Mouse (Mus musculus): ENCODE data around the gene Sdcbp2. TPM values are rescaled to one million over a fixed set of nuclear protein-coding genes. Genes with fewer than 3 reads are reported as not detected.

Sdcbp2 gene
- polyA plus RNA-seq (2014; fragmentation: Illumina TruSeq; extraction: RNeasy Lipid Tissue Mini Kit (QIAGEN cat#74804); ENCODE audit: low replicate concordance), result 13.3 TPM

DNA sequence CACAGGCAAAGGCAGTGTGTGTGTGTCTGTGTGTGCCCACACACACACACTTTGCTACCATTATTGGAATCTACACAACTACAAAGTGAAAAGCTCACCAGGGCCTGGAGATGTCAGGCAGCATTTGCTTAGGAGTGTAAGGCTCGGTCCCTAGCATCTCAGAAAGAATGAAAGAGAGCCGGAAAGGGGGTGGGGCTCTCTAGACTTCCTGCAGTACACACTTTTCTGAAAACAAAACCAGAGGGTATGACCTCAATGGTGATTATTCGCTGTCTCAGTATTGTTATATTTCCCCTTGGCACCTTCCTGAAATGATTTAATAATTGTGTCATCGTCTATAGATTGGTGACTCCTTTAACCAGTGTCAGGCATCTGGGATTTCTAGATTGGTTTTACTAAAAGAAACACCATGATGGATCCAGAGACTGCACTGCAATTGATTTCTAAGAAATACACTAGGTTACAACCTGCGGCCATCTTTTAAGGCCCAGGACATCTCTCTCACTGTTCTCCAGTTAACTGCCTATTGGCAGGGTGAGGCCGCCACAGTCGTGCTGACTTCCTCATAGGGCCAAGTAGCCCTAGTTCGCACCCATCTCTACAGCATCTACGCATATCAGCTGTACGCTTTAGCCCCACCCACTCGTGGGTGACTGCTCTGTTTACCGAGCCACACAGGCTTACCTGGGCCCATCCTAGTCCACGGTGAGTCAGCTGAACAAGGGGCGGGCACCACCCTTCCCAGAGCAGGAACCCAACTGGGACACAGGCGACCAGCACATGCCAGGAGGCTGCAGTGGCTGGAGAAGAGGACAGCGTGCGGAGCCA lies at the start of gene Sdcbp2:
Gene Sdcbp2 (plus strand): TSS at position 750 of the 828 bp plus-strand sequence.

DNA sequence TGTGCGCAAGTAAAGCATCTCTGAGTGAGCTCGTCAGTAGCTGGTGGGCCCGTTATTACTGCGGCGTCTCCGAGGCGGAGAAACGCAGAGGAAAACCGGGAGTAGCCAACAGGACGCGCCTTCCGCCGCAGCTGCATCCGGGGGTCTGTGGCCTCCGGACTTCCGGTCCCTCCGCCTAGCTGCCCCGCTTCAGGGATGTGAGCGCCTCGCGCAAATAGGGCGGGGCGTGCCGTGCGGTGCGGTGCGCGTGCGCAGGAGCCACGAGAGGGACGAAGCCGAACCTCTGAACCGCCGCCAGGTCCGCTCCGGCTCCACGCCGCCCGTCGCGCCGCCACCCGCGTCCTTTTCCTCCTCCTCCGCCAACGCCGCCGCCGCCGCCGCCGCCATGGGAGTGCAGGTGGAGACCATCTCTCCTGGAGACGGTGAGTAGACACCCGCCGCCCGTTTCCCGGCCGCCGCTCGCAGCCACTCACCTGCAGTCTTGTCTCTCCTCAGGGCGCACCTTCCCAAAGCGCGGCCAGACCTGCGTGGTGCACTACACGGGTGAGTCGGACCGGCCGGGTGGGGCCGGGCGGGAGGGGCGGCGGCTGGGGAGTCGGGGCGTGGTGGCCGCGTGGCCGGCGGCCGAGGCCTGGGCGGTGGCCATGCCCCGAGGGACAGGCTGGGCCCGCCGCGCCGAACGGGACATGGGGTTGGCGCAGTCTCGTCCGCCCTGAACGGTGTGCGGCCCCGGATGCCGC lies 29.9 kb upstream of the Sdcbp2 start, which contains the start of gene Fkbp1a:
Gene Fkbp1a (plus strand): TSS at position 161 of the 740 bp plus-strand sequence.

DNA sequence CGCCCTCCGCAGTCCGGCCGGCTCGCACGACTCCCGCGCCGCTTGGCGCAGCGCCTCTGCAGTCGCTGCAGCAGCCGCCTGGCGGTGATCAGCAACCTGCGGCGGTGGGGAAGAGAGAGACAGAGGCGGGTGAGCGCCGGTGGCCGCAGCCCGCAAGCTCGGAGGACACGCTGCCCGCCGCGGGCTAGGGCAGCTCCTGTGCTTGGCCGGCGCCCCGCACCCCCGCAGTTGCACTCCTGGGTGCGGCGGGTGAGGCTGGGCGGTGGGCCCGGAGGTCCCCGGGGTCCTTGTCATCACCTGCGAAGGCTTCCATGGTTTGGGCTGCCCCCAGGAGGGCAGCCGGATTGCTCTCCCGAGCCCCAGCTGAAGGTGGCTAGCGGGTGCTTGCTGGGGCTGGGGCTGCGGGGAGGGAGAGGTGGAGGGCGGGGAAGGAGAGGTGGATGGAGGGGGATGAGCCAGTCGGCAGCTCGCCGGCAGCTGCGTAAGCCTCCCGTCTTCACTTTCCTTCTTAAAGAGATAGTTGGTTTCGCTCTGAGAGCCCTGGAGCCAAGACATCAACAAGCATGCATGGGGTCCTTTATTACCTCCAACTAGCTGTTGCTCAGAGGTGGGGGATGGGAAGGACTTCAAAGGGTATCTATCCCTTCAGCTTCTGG lies 59.9 kb downstream of the Sdcbp2 start, which contains the start of gene Snph:
Gene Snph (minus strand): TSS at position 435 of the 656 bp plus-strand sequence.

Other genes starting within 250 kb of the Sdcbp2 start
- not detected for gene 4921509C19Rik, start 96.5 kb upstream of the Sdcbp2 start, polyA plus RNA-seq (2014; fragmentation: Illumina TruSeq; extraction: RNeasy Lipid Tissue Mini Kit (QIAGEN cat#74804); ENCODE audit: low replicate concordance)
- gene Nsfl1c, start 78.4 kb upstream of the Sdcbp2 start, polyA plus RNA-seq (2014; fragmentation: Illumina TruSeq; extraction: RNeasy Lipid Tissue Mini Kit (QIAGEN cat#74804); ENCODE audit: low replicate concordance), result 26.7 TPM
- 165 TPM for gene Fkbp1a, start 30.1 kb upstream of the Sdcbp2 start, polyA plus RNA-seq (2014; fragmentation: Illumina TruSeq; extraction: RNeasy Lipid Tissue Mini Kit (QIAGEN cat#74804); ENCODE audit: low replicate concordance)
- 0.74 TPM for gene Snph, start 60.0 kb downstream of the Sdcbp2 start, polyA plus RNA-seq (2014; fragmentation: Illumina TruSeq; extraction: RNeasy Lipid Tissue Mini Kit (QIAGEN cat#74804); ENCODE audit: low replicate concordance)
- gene Rad21l, start 95.9 kb downstream of the Sdcbp2 start, polyA plus RNA-seq (2014; fragmentation: Illumina TruSeq; extraction: RNeasy Lipid Tissue Mini Kit (QIAGEN cat#74804); ENCODE audit: low replicate concordance), result 0.59 TPM
- not detected for gene Tmem74b, start 129.4 kb downstream of the Sdcbp2 start, polyA plus RNA-seq (2014; fragmentation: Illumina TruSeq; extraction: RNeasy Lipid Tissue Mini Kit (QIAGEN cat#74804); ENCODE audit: low replicate concordance)
- 7.7 TPM for gene Psmf1, start 171.6 kb downstream of the Sdcbp2 start, polyA plus RNA-seq (2014; fragmentation: Illumina TruSeq; extraction: RNeasy Lipid Tissue Mini Kit (QIAGEN cat#74804); ENCODE audit: low replicate concordance)

Measured in small intestine, adult 10 weeks (tissue).